Mouse (Mus musculus): ENCODE data around the gene Kcna5.

Gene Kcna5

DNA sequence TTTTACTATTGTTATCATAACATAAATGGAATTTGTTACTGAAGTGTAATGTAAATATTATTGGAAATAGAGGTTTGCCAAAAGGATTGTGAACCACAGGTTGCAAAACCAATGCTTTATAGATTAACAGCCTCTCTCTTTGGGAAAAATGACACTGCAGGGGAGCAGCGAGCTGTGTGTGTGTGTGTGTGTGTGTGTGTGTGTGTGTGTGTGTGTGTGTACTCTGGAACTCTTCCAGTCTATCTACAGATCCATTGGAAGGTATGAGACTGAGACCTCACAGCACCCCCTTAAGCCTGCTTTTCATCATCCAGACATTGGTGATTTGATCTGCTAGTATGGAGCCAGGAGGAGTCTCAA is 679 bp upstream of the Kcna5 start:
- DNase-seq = no peak

GRCm38 (mm10) chr6:126534531-126535207 is 543 bp downstream of the Kcna5 start:
- no peak for DNase-seq

GRCm38 (mm10) chr6:126531306-126531705 is 3.9 kb downstream of the Kcna5 start:
- DNase-seq = no peak

DNA sequence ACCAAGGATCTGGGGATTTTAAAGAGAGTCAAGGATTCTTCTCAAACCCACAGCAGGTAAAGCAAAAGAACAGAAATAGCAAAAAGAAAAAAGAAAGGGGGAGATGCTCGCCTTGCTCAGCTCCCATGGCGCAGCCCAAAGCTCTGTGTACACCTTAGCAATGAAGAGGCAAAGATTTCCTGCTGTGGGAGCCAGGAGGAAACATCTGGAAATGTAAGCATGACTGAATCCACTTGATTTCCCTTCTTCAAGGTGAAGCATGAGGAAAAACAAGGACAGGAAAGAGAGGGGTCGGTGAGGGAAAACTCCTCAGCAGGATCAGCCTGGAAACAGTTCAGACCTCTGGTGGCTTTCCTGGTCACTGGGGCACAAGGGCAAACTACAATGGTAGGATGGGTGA is 5.2 kb downstream of the Kcna5 start:
- no peak for DNase-seq

- DNase-seq = no peak
Observed at GRCm38 (mm10) chr6:126514720-126515119, 20.5 kb downstream of the Kcna5 start.

DNA sequence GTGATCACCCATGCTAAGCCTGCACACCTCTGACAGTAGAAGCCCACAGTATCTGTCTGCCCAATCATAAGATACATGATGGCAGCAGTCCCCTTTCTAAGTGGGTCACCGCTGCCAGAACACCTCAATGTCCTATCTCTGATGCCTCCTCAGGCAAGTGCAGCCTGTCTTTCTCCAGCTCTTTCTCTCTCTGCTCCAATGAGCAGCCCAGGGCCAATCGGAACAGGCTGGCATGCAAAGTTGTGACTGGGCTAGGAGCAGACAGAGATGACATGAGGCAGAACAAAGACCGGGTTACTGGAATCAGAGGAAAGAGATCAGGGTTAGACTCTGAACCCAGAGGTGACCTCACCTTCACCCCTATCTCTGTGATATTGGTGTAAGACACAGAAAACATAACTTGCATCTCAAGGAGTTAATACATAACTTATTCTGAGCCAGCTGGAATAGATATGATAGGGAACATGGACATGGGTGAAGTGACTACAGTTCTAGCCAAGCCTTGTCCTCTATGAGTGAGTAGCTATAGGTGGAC is 21.4 kb downstream of the Kcna5 start:
- DNase-seq = no peak

- no peak for DNase-seq
Observed at GRCm38 (mm10) chr6:126513154-126513553, 22.1 kb downstream of the Kcna5 start.

- no peak for DNase-seq
Observed at GRCm38 (mm10) chr6:126508671-126509070, 26.5 kb downstream of the Kcna5 start.

DNA sequence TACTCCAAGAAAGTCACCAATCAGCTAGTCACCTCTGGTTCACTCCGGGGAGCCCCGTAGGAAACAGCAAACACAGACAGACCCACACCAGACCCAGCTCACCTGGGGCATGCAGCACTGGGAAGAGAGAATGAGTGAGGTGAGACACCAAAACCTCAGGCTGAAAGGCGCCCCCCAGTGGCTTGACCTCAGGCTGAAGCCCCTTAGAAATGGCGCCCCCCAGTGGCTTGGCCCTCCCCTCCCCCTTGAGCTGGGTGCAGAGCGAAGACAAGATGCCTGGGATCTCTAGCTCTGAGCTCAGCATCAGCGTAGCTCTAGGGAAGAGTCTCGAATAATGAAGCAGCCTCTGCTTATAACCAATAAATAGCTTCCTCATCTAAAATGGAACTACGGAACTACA is 31.3 kb downstream of the Kcna5 start:
- peak in 1 of 2 experiments; percentile 2 for DNase-seq

- DNase-seq = no peak
Observed at GRCm38 (mm10) chr6:126502691-126503301, 32.4 kb downstream of the Kcna5 start.

GRCm38 (mm10) chr6:126500985-126501384 is 34.2 kb downstream of the Kcna5 start:
- no peak for DNase-seq

DNA sequence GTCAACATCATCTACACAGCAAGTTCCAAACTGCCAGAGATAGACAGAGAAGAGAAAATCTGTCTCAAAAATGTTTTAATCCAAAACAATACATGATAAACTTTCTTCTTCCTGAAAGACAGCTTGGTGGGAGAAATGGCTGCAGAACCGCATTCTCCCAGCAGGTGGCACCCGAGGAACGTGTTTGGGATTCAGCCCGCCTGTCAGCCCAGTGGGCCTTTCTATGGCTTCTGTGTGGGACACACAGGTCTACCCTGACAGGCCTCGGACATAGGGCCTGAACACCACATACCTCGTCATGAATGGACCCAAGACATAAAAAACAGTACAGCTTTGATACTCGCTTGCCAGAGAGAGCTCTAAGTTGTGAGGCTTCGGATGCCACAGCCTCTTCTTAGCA is 35.1 kb downstream of the Kcna5 start:
- DNase-seq = peak; percentile 52 to 60

GRCm38 (mm10) chr6:126497878-126498277 is 37.3 kb downstream of the Kcna5 start:
- DNase-seq = peak in 1 of 2 experiments; percentile 2

GRCm38 (mm10) chr6:126497173-126497839 is 37.9 kb downstream of the Kcna5 start:
- no peak for DNase-seq

DNA sequence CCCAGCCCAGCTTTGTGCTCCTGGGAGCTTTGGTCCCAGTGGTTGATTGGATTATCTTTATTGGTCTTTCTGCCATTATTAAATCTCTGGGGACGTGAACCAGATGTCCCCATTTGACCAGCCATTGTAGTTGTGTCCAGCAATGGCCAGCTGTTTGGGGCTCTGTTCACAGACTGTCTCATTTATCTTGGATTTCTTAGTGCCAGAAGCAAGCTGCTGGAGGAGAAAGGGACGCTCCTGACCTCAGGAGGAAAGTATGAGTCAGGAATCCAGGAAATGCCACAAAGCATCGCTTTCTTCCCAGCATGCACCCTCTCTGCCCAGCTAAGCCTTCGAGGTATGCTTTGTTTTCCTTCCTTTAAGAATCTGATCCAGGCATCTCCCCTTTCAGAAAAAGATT is 48.1 kb downstream of the Kcna5 start:
- DNase-seq = no peak

DNA sequence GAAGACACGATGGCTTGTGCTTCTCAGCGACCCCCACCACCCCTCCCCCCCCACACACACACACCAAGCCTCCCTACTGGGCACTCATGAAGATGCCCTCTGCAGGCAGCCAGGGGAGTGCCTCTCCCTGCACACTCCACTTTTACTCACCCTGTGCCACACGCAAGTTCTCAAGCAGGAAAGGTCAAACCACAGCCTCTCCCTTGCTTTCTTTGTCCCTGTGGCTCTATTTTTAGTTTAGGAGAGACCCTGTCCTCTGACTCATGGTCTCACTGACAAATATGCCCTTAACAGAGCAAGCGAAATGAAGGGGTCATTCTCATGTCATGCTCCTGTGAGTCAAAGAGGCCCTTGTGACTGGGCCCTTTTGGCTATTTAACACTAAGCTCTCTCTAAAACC is 50.3 kb downstream of the Kcna5 start:
- DNase-seq = no peak

- DNase-seq = no peak
Observed at GRCm38 (mm10) chr6:126483264-126483867, 51.8 kb downstream of the Kcna5 start.

Data from B cell, adult 2 months (primary cell).